Mouse (Mus musculus): ENCODE measurements at regions not wholly inside any gene's neighbourhood (a gene's known extent, or its start where the extent isn't known, plus 50 kb on each side); places are given as distances from the start of the nearest gene placed in this dataset.

- DNase-seq = no peak
Observed at GRCm38 (mm10) chr3:17668839-17669238, 279.4 kb upstream of the Cypt12 start.

Measured in cerebellum, adult 9-10 months (tissue).